Mouse (Mus musculus) monocyte, adult 2 months (primary cell): ENCODE measurements around the gene Per3.
"Not testable (repeated sequence)": the region's sequence is repeated elsewhere in the genome, so short reads cannot be mapped to it uniquely, and the experiment has no call there.

Experiments used
- DNase-seq, 2 experiments: peaks; one replicate each; pipeline ENCODE4 v3.0.0; 2022; ENCODE audit warnings: low spot score in 2 of 2, low read depth in 1 of 2

Gene Per3

DNA sequence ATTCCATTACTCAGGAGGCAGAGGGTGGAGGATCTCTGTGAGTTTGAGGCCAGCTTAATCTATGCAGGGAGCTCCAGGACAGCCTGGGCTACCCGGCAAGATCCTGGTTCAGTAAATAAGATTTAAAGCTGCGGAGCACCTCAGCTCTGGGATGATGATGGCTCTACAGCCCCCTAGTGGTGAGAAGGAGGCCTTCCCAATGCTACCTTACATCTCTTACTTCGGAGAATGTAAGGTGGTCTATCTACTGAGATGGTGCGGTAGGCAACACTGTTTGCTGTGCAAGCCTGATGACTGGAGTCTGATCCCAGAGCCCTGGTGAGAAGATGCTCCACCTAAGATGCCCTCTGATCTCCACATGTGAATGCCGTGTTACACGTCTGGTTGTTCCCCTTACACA lies 17.5 kb downstream of the Per3 start:
- no peak for DNase-seq

DNA sequence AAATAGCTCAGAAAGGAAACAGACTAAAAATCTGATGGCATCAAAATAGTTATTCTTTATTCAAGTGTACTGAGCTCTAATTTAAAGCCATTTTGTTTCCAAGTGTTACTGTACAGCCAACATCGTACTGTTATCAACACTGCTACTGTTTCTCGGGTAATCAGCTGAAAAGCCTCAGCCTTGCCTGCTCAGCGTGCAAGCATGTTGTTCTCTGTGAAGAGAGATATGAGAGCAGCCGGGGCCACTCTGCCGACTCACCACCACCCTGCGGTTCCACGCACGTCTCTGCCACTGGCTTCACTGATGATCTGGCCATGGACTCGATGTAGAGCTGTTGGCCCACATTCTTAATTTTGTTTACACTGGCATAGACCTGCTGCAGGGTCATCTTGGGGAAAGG lies 20.3 kb downstream of the Per3 start:
- no peak for DNase-seq

DNA sequence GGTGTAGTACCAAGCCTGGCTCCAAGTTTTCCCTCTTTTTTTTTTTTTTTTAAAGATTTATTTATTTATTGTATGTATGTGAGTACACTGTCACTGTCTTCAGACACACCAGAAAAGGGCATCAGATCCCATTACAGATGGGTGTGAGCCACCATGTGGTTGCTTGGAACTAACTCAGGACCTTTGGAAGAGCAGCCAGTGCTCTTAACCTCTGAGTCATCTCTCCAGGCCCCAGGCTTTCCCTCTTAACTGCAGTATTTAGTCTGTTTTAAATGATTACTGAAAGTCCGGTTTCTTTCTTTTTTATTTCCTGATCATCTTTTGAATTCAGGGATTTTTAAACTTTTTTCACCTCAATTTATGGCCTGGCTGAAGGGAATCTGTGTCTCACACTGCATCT lies 27.1 kb downstream of the Per3 start:
- DNase-seq, result not testable (repeated sequence)

DNA sequence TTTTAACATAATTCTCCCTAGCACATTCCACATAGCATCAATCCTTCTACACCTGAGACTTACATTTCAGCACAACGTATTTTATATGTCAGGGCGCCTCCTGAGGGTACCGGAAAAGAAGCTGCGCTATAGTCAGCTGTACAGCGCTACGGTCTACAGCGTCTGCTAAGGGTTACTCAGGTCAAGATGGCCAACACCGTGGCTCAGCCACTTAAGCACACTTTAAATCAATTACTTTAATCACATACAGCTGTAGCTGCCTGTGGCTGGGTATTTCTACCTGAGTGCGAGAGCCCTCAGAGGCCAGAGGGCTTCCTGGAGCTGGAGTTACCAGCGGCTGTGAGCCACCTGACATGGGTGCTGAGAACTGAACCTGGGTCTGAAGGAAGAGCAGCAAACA lies 28.5 kb downstream of the Per3 start:
- DNase-seq, result no peak

DNA sequence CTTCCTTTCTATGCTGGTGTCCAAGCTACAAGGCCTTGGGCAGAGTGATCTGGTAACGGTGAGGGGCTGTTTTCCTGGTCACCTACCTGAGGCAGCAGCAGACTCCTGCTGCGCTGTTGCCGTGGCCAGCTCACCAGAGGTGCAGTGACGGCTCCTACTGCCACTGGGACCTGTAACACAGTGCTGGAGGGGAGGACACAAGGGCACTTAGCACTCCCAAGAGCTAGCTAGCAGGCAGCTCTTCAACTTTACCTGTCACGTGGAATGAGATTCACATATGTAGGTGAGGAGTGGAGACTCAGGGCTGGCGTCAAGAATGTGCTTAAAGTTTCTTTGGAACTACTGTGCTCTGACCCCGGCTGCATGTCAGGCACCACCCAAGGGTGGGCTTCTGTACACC lies 34.1 kb downstream of the Per3 start:
- DNase-seq, result no peak

DNA sequence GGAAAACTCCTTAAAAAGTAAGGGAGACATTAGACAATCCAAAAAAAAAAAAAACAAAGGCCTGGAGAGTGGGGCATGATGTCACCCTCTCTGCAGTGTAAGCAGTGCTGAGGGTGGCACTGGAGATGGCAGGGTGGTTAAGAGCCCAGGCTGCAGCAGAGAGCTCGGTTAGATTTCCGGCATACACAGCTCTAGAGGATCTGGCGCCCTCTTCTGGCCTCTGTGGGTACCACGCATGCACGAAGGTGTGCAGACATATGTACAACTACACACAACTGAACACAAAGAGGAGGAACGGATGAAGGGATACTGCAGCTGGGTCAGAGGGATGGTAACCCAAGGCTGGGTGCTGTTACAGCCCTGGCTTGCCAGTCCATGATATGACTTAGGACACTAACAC lies 37.5 kb downstream of the Per3 start:
- peak in 1 of 2 experiments; percentile 27 for DNase-seq

DNA sequence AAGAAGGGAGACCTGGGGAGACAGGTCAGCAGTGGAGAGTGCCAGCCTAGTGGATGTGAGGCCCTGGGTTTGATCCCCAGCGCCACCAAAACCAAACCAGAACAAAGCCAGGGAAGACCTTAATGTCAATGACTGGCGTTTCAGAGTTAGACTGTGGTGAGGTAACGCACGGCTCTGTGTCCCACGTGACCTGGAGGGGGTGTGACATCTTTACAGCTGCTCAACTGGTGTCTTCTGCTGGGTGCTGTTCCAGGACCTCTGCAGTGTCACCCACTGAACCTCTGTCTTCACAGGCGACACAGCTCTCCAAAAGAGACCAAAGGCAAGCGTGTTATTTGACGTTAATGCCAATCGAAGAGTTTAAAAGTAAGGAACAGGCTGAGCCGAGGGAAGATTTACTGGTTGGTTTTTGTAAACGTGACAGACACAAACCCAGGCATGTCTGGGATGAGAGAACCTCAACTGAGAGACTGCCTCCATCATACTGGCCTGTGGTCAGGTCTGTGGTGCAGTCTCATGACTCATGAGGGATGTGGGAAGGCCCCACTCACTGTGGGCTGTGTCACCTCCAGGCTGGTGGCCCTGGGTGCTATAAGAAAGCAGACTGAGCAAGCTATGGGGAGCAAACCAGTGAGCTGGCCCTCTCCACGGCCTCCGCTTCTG lies 38.7 kb downstream of the Per3 start:
- DNase-seq, result no peak

DNA sequence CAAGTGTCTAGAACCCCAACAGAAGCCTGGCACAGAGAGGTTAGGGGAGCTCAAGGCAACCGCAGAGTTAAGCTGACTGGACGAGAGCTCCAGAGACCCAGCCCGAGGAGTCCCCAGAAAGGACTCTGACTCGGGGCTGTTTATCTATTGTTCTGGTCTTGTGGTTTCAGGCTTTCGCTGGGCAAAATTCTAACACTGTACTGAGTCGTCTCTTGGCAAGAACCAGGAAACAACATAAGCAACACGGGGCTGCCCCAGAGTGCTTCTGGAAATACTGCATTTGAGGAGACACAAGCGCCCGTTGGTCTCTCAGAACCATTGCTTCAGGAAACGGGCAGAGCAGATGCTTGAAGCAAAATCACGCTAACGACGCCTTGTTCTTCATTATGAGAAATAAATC lies 43.1 kb downstream of the Per3 start:
- DNase-seq, result no peak

DNA sequence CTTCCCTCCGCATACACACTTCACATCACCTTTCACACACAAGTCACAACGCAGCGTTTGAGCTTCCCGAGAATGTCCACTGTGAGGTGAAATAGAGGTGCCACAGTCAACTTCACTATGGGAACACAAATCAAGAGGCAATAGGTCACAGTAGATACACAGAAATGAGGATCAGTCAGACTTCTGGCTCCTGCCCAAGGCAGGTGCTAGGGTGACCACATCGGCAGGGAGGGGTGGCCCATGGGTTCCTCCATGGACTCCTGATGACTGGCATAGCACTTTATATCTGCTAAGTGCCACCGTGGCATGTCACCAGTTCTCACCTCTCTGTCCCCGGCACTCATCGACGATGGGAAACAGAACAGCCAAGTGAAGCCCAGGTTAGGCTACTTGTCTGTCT lies 45.8 kb downstream of the Per3 start:
- DNase-seq, result no peak

DNA sequence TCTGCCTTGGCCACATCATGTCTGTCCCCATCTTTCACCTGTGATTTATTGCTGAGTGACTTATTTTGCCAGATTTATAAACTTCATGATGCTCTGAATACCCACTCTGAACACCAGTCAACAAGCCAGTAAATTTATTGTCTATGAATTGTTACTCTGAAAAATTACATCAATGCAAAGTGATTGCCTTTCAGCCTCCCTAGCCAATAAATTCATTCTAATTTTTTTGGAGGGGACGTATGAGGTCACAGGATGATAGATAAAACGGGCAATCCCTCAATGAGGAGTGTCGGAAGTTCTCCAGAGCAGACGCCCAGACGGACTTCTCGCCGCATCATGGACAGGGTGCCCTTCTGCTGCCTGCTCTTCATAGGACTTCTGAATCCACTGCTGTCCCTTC lies 47.7 kb downstream of the Per3 start, which contains the start of gene Uts2:
TSS of gene Uts2 (plus strand) at position 301 of the 400 bp plus-strand sequence.
- DNase-seq, result no peak

DNA sequence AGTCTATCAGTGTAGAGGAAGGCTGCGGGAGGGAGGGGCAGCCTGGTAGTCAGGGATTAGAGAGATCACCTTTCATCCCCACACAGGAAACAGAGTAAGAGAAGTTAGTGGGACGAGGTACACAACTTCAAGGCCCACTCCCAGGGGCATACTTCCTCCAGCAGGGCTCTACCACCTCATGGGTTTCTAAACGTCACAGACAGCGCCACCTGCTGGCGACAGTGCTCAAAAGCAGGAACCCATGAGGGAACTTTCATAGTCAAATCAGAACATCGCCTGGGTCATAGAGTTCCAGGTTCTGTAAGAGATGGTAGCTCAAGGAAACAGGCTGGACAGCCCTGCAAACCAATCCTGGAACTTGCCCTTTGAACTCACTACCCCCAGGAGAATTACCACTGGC lies 54.3 kb downstream of the Per3 start:
- no peak for DNase-seq

DNA sequence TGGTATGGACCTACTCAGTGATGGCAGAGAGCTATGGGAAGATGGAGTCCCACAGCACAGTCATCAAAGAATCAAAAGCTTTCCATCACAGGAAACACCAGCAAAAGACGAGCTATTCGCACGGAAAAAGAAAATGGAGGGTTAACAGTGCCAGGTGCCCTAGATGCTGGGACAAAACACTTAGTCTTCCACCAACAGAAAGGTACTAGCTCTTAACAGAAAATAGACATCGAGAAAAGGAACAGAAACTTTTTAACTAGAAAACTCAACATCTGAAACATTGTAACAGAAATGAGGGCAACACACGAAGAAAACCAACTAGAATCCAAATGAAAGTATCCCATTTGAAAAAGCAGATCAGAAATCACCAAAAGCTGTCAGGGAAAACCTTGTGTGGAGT lies 64.3 kb downstream of the Per3 start:
- DNase-seq, result no peak

DNA sequence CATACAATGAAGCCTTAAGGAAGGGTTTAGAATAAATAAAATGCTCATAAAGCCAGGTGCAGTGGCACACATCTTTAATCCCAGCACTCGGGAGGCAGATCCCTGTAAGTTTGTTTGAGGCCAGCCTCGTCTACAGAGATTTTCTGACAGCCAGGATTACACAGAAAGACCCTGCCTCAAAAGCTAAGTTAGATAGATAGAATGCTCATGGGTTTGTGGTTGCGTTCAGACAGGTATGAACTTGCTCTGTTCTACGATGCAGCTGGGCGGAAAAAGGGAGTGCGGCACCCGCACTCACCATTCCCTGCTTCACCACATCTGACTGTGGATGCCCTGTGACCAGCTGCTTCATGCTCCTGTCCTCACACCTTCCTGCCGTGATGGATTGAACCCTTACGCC lies 65.0 kb downstream of the Per3 start:
- DNase-seq, result no peak

DNA sequence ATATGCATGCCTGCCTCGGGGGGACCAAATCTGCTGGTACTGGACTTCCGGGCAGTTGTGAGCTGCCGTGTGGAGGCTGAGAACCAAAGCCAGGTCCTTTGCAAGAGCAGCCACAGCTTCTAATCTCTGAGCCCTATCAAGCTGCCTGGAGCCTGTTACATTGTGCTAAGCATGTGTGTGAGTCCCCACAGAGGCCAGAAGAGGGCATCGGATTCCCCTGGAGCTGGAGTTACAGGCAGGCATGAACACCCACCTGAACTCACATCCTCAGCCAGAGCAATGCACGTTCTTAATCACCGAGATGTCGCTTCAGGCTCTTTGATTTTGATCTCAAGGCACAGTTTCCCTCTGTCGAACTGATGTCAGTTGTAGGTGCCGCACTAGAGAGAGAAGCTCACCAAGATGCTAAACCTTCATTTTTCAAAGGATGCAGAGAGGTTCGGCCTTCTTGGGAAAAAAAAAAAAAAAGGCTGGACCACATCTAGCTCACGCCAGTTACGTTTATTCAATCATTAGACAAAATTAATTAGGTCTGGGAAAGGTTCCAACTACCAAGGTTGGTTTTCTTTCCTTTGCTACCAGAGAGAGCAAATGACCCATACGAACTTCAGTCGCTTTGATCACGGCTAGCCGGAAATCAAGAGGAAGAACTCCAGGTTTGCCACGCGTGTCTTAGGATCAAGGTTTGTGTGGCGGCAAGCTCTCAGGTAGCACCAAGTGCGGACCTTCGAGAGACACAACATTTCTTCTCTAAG lies 66.1 kb downstream of the Per3 start:
- no peak for DNase-seq

DNA sequence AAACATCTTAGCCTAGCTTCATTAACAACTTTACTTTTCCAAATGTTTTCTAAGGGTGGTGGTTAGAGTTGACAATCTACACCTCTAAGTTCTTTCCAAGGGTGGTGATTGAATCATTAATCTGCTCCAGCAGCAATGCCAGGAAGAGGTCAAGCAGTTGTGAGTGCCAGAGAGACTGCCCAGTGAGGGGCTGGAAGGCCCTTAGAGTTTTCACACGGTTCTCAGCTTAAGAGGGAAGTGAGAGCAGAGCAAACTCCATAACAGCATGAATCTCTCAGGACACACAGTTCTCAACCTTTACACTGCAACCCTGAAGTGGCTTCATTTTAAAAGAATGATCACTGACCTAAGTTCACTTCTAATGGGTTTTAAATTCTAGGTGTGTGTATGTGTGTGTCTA lies 69.3 kb downstream of the Per3 start:
- DNase-seq, result no peak

DNA sequence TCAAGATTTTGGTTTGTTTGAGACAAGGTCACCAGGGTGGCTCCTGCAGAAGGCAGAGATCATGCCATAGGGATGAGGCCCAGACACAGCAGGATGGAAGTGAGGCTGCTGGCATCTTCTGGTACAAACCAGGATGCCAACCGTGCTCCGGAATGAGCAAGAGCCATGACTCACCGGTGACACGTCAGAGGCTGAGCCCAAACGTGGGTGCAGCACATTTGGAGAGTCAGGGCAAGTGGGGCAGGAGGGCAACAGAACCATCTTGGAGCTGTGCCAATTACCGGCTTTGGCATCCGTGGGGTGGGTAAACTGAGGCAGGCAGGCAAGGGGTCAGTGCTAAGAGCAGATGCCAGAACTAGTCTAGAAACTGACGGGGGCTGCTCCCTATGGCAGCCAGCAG lies 71.2 kb downstream of the Per3 start:
- no peak for DNase-seq

DNA sequence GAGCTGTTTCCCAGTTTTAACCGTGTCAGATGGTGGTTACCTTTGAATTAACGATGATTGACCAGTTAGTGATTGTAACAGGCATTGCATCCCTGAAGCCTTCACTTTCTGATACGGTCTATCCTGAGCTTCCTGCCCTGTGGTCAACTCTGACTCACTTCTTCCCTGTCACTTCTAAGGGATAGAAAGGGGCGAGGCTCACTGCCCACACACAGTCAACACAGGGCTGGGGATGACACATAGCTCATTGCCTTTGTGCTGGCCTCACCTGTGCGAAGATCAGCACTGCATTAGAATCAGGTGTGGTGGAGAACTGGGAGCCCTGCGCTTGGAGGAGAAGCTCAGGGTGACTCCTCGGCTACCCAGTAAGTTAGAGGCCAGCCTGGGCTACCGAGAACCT lies 75.5 kb downstream of the Per3 start:
- DNase-seq, result no peak

DNA sequence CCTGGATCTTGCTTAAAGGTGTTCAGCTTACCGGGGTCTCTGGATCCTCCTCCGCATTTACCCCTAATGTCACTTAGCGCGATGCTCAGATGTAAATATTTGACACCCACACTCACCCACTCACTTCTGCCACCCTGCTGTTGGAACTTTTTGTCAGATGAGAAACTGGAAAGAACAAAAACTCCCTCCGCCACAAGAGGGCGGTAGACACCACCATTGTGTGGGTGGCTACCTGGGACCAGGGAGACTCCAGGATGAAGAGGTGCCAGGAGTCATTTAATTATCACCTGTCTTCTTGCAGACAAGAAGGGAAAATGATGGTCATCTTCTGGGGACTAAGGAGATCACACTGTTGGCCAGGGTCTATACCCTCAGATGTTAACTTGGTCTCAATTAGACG lies 77.9 kb downstream of the Per3 start:
- peak in 1 of 2 experiments; percentile 17 for DNase-seq

DNA sequence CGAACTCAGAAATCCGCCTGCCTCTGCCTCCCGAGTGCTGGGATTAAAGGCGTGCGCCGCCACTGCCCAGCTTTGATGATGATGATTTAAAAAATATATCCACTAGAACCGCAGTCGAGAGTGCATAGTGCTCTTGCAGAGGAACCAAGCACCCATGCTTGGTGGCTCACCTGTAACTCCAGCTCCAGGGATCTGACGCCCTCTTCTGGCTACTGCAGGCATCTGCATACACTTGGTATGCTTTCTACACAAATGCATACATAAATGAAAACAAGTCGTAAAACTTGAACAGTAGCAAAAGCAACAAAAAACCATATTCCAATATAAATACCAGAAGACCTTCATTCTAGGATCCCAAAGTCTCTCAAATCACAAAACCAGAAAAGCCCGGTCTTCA lies 78.9 kb downstream of the Per3 start:
- no peak for DNase-seq

DNA sequence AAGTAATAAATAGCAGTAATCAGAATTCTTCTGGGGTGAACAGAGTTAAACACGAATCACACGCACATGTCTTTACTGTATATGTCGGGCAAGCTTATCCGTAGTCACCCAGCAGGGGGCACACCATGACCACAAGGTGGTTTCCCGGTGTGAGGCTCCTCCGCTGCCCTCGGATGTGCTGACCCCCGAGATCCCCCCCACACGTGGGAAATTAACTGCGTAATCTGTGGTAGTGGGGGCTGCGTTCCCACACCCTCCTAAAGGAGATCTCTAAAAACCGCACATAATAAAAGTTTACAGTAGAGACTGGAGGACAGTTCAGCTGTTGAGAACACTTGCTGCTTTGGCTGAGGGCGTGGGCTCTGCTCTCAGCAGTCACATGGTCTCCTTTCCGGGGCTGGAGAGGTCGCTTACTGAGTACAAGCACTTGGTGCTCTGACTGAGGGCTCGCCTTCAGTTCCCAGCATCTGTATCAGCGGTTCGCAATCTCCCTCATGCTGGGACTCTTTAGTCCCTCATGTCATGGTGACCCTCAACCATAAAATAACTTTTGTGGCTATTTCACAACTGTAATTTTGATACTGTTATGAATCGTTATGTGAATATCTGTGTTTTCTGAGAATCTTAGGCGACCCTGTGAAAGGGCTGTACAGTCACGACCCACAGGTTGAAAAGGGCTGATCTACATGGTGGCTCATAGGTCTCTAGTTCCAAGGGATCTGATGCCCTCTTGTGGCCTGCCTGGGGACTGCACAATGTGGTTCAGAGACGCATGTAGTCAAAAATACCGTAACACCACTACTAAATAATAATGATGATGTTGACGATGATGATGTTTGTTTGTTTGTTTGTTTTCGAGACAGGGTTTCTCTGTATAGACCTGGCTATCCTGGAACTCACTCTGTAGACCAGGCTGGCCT lies 79.6 kb downstream of the Per3 start:
- peak; percentile 42 to 71 for DNase-seq

DNA sequence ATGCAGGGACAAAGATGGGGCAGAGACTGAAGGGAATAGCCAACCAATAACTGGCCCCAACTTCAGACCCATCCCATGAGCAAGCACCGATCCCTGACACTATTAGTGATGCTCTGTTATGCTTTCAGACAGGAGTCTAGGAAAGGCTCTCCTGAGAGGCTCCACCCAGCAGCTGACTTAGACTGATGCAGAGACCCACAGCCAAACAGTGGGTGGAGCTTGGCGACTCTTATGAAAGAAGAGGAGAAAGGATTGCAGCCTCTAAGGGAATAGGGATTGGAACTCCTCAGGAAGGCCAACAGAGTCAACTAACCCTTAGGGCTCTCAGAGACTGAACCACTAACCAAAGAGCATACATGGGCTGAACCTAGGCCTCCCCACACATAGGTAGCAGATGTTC lies 80.8 kb downstream of the Per3 start:
- DNase-seq, result no peak

DNA sequence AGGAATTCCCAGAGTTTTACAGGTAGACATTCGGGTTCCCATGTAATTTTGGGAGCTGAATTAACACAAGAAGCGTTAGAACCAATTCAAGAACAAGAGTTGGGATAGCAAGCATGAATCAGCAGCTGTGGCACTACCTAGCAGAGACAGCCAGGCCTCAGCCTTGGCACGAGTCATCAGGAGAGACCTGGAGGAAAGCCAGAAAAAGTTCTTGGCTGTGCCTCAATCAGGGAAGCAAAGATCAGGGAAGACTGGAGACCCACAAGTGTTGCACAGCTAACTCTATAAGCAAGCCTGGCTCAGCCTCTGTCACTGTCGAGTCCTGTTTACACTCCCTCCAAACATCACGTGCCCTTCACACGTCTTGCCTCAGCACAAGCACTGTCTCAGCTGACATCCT lies 82.2 kb downstream of the Per3 start:
- DNase-seq, result no peak
